ENCODE assay signal across 20 mouse cellular contexts in the genomic region with DNA sequence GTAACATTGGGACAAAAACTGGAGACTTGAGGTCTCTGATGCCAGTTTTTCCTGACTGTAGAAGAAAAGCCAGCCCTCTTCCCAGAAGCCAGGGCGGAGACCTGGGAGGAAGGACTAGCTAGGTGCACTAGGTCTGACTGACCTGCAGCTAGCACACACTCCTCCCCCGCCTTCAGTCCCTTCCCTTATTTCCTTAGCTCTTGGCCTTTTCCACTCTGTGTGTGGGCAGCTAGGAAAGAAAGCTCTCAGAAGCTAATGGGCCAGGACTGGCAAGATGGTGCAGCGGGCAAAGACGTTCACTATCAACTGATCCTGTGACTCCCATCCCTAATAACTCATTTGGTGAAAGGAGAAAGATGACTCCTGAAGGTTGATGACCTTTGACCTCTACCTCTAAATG.
"Had no signal": no experiment of that assay in that cellular context is flagged by ENCODE, and none has a peak within 500 bp of the region (broad histone marks: within the 10 kb centered on the region; RNA-seq: fewer than 3 reads in every experiment).

No protein-coding gene starts in this region.

- H3K9me3 ChIP-seq: embryonic facial prominence, embryonic 10.5 days; embryonic facial prominence, embryonic 12.5 days; embryonic facial prominence, embryonic 13.5 days; embryonic facial prominence, embryonic 15.5 days; forebrain, embryonic 10.5 days; forebrain, embryonic 12.5 days; forebrain, embryonic 13.5 days; forebrain, embryonic 15.5 days had no signal

- H3K9ac ChIP-seq: embryonic facial prominence, embryonic 12.5 days; embryonic facial prominence, embryonic 13.5 days; embryonic facial prominence, embryonic 15.5 days; forebrain, embryonic 12.5 days; forebrain, embryonic 13.5 days; forebrain, embryonic 15.5 days; forebrain, postnatal 0 days had no signal

- H3K4me2 ChIP-seq: embryonic facial prominence, embryonic 12.5 days; embryonic facial prominence, embryonic 13.5 days; embryonic facial prominence, embryonic 15.5 days; forebrain, embryonic 12.5 days; forebrain, embryonic 13.5 days; forebrain, embryonic 15.5 days had no signal

- H3K36me3 ChIP-seq: embryonic facial prominence, embryonic 10.5 days; embryonic facial prominence, embryonic 12.5 days; embryonic facial prominence, embryonic 13.5 days; embryonic facial prominence, embryonic 15.5 days; forebrain, embryonic 10.5 days; forebrain, embryonic 12.5 days; forebrain, embryonic 15.5 days had no signal

- DNase-seq: cerebellum, adult 8-10 months; cerebellum, adult 9-10 months; embryo, embryonic 11 days; forebrain, postnatal 0 days; gastrocnemius, postnatal 10 days; gastrocnemius, postnatal 14 days; gastrocnemius, postnatal 36 days; heart, adult 11 months; heart, adult 18-20 months had no signal

- H3K27ac ChIP-seq: embryonic facial prominence, embryonic 12.5 days; forebrain, embryonic 12.5 days; forebrain, embryonic 13.5 days; forebrain, embryonic 15.5 days; gastrocnemius, adult 2 months had no signal

- H3K27me3 ChIP-seq: embryonic facial prominence, embryonic 12.5 days; embryonic facial prominence, embryonic 13.5 days; embryonic facial prominence, embryonic 15.5 days; forebrain, embryonic 13.5 days; forebrain, embryonic 15.5 days had no signal

- ATAC-seq: forebrain, embryonic 13.5 days; forebrain, embryonic 14.5 days; forebrain, embryonic 15.5 days had no signal

- H3K4me3 ChIP-seq: embryonic facial prominence, embryonic 10.5 days; embryonic facial prominence, embryonic 12.5 days; embryonic facial prominence, embryonic 13.5 days; embryonic facial prominence, embryonic 15.5 days; erythroblast, embryonic 14.5 days; forebrain, embryonic 10.5 days; forebrain, embryonic 12.5 days; forebrain, embryonic 13.5 days; forebrain, embryonic 15.5 days; gastrocnemius, adult 2 months had no signal
